Mouse (Mus musculus) liver (tissue): ENCODE measurements around the gene 1700001C02Rik.

Experiments used
- DNase-seq: peaks from one replicate; pipeline ENCODE4 v3.0.0-alpha.2; 2020; ENCODE audit warnings: mixed read lengths

The 1700001C02Rik gene

GRCm38 (mm10) chr5:30495288-30495687 lies 29.4 kb downstream of the 1700001C02Rik start:
- no peak for DNase-seq

- no peak for DNase-seq
These were observed 31.0 kb downstream of the 1700001C02Rik start for GRCm38 (mm10) chr5:30496821-30497220.

GRCm38 (mm10) chr5:30497299-30497698 lies 31.5 kb downstream of the 1700001C02Rik start:
- no peak for DNase-seq

- no peak for DNase-seq
These were observed 47.3 kb downstream of the 1700001C02Rik start for GRCm38 (mm10) chr5:30513111-30513510.

- peak; percentile 61 for DNase-seq
These were observed 50.5 kb downstream of the 1700001C02Rik start for GRCm38 (mm10) chr5:30516376-30516775.

GRCm38 (mm10) chr5:30518108-30518507 lies 52.3 kb downstream of the 1700001C02Rik start:
- DNase-seq = no peak

- peak; percentile 66 for DNase-seq
These were observed 52.7 kb downstream of the 1700001C02Rik start for GRCm38 (mm10) chr5:30518547-30518946.

GRCm38 (mm10) chr5:30519494-30519893 lies 53.6 kb downstream of the 1700001C02Rik start:
- no peak for DNase-seq

GRCm38 (mm10) chr5:30520214-30520732 lies 54.4 kb downstream of the 1700001C02Rik start:
- peak; percentile 38 for DNase-seq

GRCm38 (mm10) chr5:30522406-30522805 lies 56.6 kb downstream of the 1700001C02Rik start:
- no peak for DNase-seq

GRCm38 (mm10) chr5:30523131-30523530 lies 57.3 kb downstream of the 1700001C02Rik start:
- DNase-seq = no peak

GRCm38 (mm10) chr5:30524213-30524612 lies 58.4 kb downstream of the 1700001C02Rik start:
- DNase-seq = no peak

- DNase-seq = peak; percentile 39
These were observed 60.3 kb downstream of the 1700001C02Rik start for GRCm38 (mm10) chr5:30525920-30526836.

GRCm38 (mm10) chr5:30527129-30527528 lies 61.3 kb downstream of the 1700001C02Rik start:
- no peak for DNase-seq

GRCm38 (mm10) chr5:30528906-30529305 lies 63.1 kb downstream of the 1700001C02Rik start:
- no peak for DNase-seq
